Mouse (Mus musculus): ENCODE results near the gene Gm14139. TPM values are rescaled to one million over a fixed set of nuclear protein-coding genes. Genes with fewer than 3 reads are reported as not detected.
"Not testable (repeated sequence)": the region's sequence is repeated elsewhere in the genome, so short reads cannot be mapped to it uniquely, and the experiment has no call there.

Gm14139 gene
- not detected in 2 replicates for polyA plus RNA-seq (2012; rRNA removed)

GRCm38 (mm10) chr2:150181570-150181999, at the start of gene Gm14139:
Gene Gm14139, plus strand, starts transcription at chr2:150181755.
- not testable (repeated sequence) for DNase-seq; H3K4me3 ChIP-seq (replicated peaks; ENCODE audit: extremely low read depth, low read depth, low read length); H3K4me1 ChIP-seq (ENCODE audit: control insufficient read depth, insufficient read depth, low read length)
- WGBS, result 65% methylated on average over 7 of the region's 7 CpGs

GRCm38 (mm10) chr2:150132002-150132401, 49.6 kb upstream of the Gm14139 start:
- 54% methylated on average over 1 of the region's 1 CpGs for WGBS
- DNase-seq; H3K4me3 ChIP-seq (replicated peaks; ENCODE audit: extremely low read depth, low read depth, low read length); H3K4me1 ChIP-seq (ENCODE audit: control insufficient read depth, insufficient read depth, low read length): not testable (repeated sequence)

GRCm38 (mm10) chr2:150132773-150133172, 48.8 kb upstream of the Gm14139 start:
- no peak overlapping the region for H3K4me3 ChIP-seq (replicated peaks; ENCODE audit: extremely low read depth, low read depth, low read length)
- WGBS, result 75% methylated on average over 2 of the region's 2 CpGs
- TF ChIP-seq POLR2A (IDR thresholded peaks at IDR 0.05; ENCODE audit: borderline replicate concordance, extremely low read depth, low read depth, low read length) (no peak), CTCF (IDR thresholded peaks at IDR 0.05; ENCODE audit: insufficient read depth, low read length) (no peak)
- no peak for DNase-seq
- peaks cover 3% of the 10 kb centered on the region; the same call in 1 of the 2 replicates for H3K4me1 ChIP-seq (ENCODE audit: control insufficient read depth, insufficient read depth, low read length)

GRCm38 (mm10) chr2:150136435-150136897, 45.1 kb upstream of the Gm14139 start, which contains the start of gene Zfp120:
Gene Zfp120, minus strand, starts transcription at chr2:150136708.
- WGBS, result under 1% methylated on average over 13 of the region's 13 CpGs
- Histone ChIP-seq H3K4me1 (ENCODE audit: control insufficient read depth, insufficient read depth, low read length) (peaks cover 3% of the 10 kb centered on the region; the same call in 1 of the 2 replicates), H3K4me3 (replicated peaks; ENCODE audit: extremely low read depth, low read depth, low read length) (peak within 1 kb of the TSS; percentile 76)
- TF ChIP-seq POLR2A (IDR thresholded peaks at IDR 0.05; ENCODE audit: borderline replicate concordance, extremely low read depth, low read depth, low read length), result peak; percentile 53; the same call in 1 of the 2 replicates
- no peak for TF ChIP-seq CTCF (IDR thresholded peaks at IDR 0.05; ENCODE audit: insufficient read depth, low read length)
- DNase-seq, result peak; percentile 77

- no peak for DNase-seq
- H3K4me3 ChIP-seq (replicated peaks; ENCODE audit: extremely low read depth, low read depth, low read length), result no peak overlapping the region
- TF ChIP-seq POLR2A (IDR thresholded peaks at IDR 0.05; ENCODE audit: borderline replicate concordance, extremely low read depth, low read depth, low read length), result no peak
- no peak for TF ChIP-seq CTCF (IDR thresholded peaks at IDR 0.05; ENCODE audit: insufficient read depth, low read length)
- no peaks in the 10 kb centered on the region for H3K4me1 ChIP-seq (ENCODE audit: control insufficient read depth, insufficient read depth, low read length)
Measured at GRCm38 (mm10) chr2:150166703-150167102, 14.9 kb upstream of the Gm14139 start.

- DNase-seq, result no peak
- no peak for TF ChIP-seq POLR2A (IDR thresholded peaks at IDR 0.05; ENCODE audit: borderline replicate concordance, extremely low read depth, low read depth, low read length)
- no peak for TF ChIP-seq CTCF (IDR thresholded peaks at IDR 0.05; ENCODE audit: insufficient read depth, low read length)
- no peaks in the 10 kb centered on the region for H3K4me1 ChIP-seq (ENCODE audit: control insufficient read depth, insufficient read depth, low read length)
- no peak overlapping the region for H3K4me3 ChIP-seq (replicated peaks; ENCODE audit: extremely low read depth, low read depth, low read length)
Measured at GRCm38 (mm10) chr2:150173833-150174232, 7.7 kb upstream of the Gm14139 start.

GRCm38 (mm10) chr2:150179579-150179978, 2.0 kb upstream of the Gm14139 start, which contains the start of gene Gm10770:
Gene Gm10770, minus strand, starts transcription at chr2:150179679.
- H3K4me1 ChIP-seq (ENCODE audit: control insufficient read depth, insufficient read depth, low read length); DNase-seq; H3K4me3 ChIP-seq (replicated peaks; ENCODE audit: extremely low read depth, low read depth, low read length): not testable (repeated sequence)
- 73% methylated on average over 4 of the region's 4 CpGs for WGBS

- not testable (repeated sequence) for H3K4me3 ChIP-seq (replicated peaks; ENCODE audit: extremely low read depth, low read depth, low read length); H3K4me1 ChIP-seq (ENCODE audit: control insufficient read depth, insufficient read depth, low read length); DNase-seq
Measured at GRCm38 (mm10) chr2:150181046-150181445, 509 bp upstream of the Gm14139 start.

GRCm38 (mm10) chr2:150217600-150218362, 36.2 kb downstream of the Gm14139 start, which contains the start of gene Zfp937:
Gene Zfp937, plus strand, starts transcription at chr2:150218073.
- not testable (repeated sequence) for H3K4me1 ChIP-seq (ENCODE audit: control insufficient read depth, insufficient read depth, low read length)
- peak; percentile 59 for DNase-seq
- peak within 1 kb of the TSS; percentile 56 for H3K4me3 ChIP-seq (replicated peaks; ENCODE audit: extremely low read depth, low read depth, low read length)
- WGBS, result 0% methylated on average over 15 of the region's 15 CpGs

- not testable (repeated sequence) for DNase-seq; H3K4me1 ChIP-seq (ENCODE audit: control insufficient read depth, insufficient read depth, low read length)
- peak overlapping the region; percentile 56 for H3K4me3 ChIP-seq (replicated peaks; ENCODE audit: extremely low read depth, low read depth, low read length)
- WGBS, result 9% methylated on average over 4 of the region's 4 CpGs
Measured at GRCm38 (mm10) chr2:150218363-150218725, 36.8 kb downstream of the Gm14139 start.

GRCm38 (mm10) chr2:150223263-150223662, 41.7 kb downstream of the Gm14139 start:
- not testable (repeated sequence) for DNase-seq; H3K4me3 ChIP-seq (replicated peaks; ENCODE audit: extremely low read depth, low read depth, low read length); H3K4me1 ChIP-seq (ENCODE audit: control insufficient read depth, insufficient read depth, low read length)

Other genes with a start within 250 kb of the Gm14139 start
- 1.9 and 2.3 TPM in 2 replicates for gene Zfp120, start 45.0 kb upstream of the Gm14139 start, polyA plus RNA-seq (2012; rRNA removed)
- gene Gm10770, start 2.1 kb upstream of the Gm14139 start, polyA plus RNA-seq (2012; rRNA removed), result not detected in 2 replicates
- gene Zfp937, start 36.3 kb downstream of the Gm14139 start, polyA plus RNA-seq (2012; rRNA removed), result 0.25 and 0.59 TPM in 2 replicates
- 0.11 and 0.17 TPM in 2 replicates for gene Gm21994, start 73.8 kb downstream of the Gm14139 start, polyA plus RNA-seq (2012; rRNA removed)
- gene Gm14124, start 75.8 kb downstream of the Gm14139 start, polyA plus RNA-seq (2012; rRNA removed), result not detected in 2 replicates
- not detected in 2 replicates for gene Gm10130, start 141.9 kb downstream of the Gm14139 start, polyA plus RNA-seq (2012; rRNA removed)
- gene 3300002I08Rik, start 181.0 kb downstream of the Gm14139 start, polyA plus RNA-seq (2012; rRNA removed), result 0.91 and 1.2 TPM in 2 replicates

Measured in lung, adult 2 months (tissue).